Mouse (Mus musculus) embryonic fibroblast, embryonic 13.5 days (primary cell): ENCODE results near the gene Lama4.

Source experiments
- CTCF ChIP-seq: IDR thresholded peaks from 2 replicates; pipeline ENCODE4 v1.5.1; 2011; ENCODE audit warnings: mild to moderate bottlenecking, control low read depth, low read length, moderate library complexity, borderline replicate concordance; ENCODE audit not compliant: insufficient read depth
- POLR2A ChIP-seq: IDR thresholded peaks from 2 replicates; pipeline ENCODE4 v1.6.1; 2011; ENCODE audit warnings: low read depth, mild to moderate bottlenecking, control low read depth, low read length, moderate library complexity

GRCm38 (mm10) chr10:39030148-39030685 lies 64.9 kb downstream of the Lama4 start:
- TF ChIP-seq POLR2A = no peak
- TF ChIP-seq CTCF = no peak
